ENCODE assay signal across 9 mouse cellular contexts in the genomic region with DNA sequence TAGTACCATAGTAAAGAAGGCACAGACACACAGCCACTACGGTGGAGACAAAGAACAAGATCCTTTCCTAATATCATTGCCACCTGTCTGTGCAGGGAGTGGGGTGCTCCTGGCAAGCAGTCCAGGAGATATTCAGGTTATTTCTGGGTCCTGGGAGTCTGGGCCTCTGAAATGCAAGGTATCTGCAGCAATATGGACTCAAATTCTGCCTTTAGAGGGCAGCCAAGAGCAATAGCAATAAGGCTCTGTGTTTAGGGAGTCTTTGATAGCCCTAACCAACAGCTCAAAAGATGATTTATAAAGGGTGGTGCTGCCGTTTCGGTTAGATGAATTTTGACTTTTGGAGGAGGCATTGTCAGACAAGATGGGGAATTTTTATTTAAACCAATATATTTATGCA. TPM values are rescaled to one million over a fixed set of nuclear protein-coding genes. Genes with fewer than 3 reads are reported as not detected.
DNase-seq lines count a peak whose midpoint lies in the region; ATAC-seq and TF ChIP-seq lines count a peak whose summit lies in the region.
"Had no signal": no experiment of that assay in that cellular context is flagged by ENCODE, and none has a peak within 500 bp of the region (broad histone marks: within the 10 kb centered on the region; RNA-seq: fewer than 3 reads in every experiment).

No protein-coding gene starts in this region.

- ATAC-seq in cerebellum, adult (ENCODE audit: insufficient number of reproducible peaks, low FRiP score, low TSS enrichment): 0 out of 2 replicates have a peak, but pooled peaks have one; percentile 31
- ATAC-seq in lung, postnatal 0 days: no peak
- ATAC-seq in hindbrain, embryonic 16.5 days: no peak

- no peak for TF ChIP-seq EP300 in lung, postnatal 0 days (IDR thresholded peaks at IDR 0.05)

- H3K36me3 ChIP-seq in lung, postnatal 0 days (ENCODE audit: insufficient read depth, low read length): no peaks in the 10 kb centered on the region
- H3K36me3 ChIP-seq in hindbrain, embryonic 16.5 days (ENCODE audit: control insufficient read depth, insufficient read depth, low read length): no peaks in the 10 kb centered on the region
- H3K36me3 ChIP-seq: liver, embryonic 15.5 days had no signal

- no peak overlapping the region for H3K4me3 ChIP-seq in lung, postnatal 0 days (ENCODE audit: low read depth, low read length)
- H3K4me3 ChIP-seq in hindbrain, embryonic 16.5 days (ENCODE audit: low read length): no peak overlapping the region
- H3K4me3 ChIP-seq: liver, embryonic 15.5 days had no signal

- no peak overlapping the region for H3K4me2 ChIP-seq in lung, postnatal 0 days (replicated peaks; ENCODE audit: low read depth, low read length)
- H3K4me2 ChIP-seq in hindbrain, embryonic 16.5 days (ENCODE audit: low read length): no peak overlapping the region
- H3K4me2 ChIP-seq: liver, embryonic 15.5 days had no signal

- no peak for DNase-seq in cerebellum, adult 11-12 months
- DNase-seq in layer of hippocampus, postnatal 14 days (ENCODE audit: low spot score in 2 of 2): peak; percentile 11 to 19
- DNase-seq in layer of hippocampus, postnatal 25 days (ENCODE audit: extremely low spot score in 1 of 2, low spot score in 1 of 2): no peak
- DNase-seq in Muller cell, postnatal 12 days (ENCODE audit: inconsistent ontology term): peak; percentile 12
- peak; percentile 12 for DNase-seq in heart, postnatal 4 days
- DNase-seq in lung, postnatal 0 days (ENCODE audit: low spot score): peak; percentile 51

- H3K9ac ChIP-seq in lung, postnatal 0 days (replicated peaks; ENCODE audit: low read depth): no peak overlapping the region
- no peak overlapping the region for H3K9ac ChIP-seq in hindbrain, embryonic 16.5 days (ENCODE audit: low read depth, low read length)
- H3K9ac ChIP-seq: liver, embryonic 15.5 days had no signal

- 51% methylated on average over 3 of the region's 3 CpGs for WGBS in lung, postnatal 0 days
- WGBS in hindbrain, embryonic 16.5 days: 79% methylated on average over 3 of the region's 3 CpGs

- TF ChIP-seq CTCF in lung, postnatal 0 days (IDR thresholded peaks at IDR 0.05): peak; percentile 80

- H3K4me1 ChIP-seq in lung, postnatal 0 days (ENCODE audit: insufficient read depth, low read depth, low read length): no peaks in the 10 kb centered on the region; the same call in 1 of the 2 replicates
- H3K4me1 ChIP-seq in hindbrain, embryonic 16.5 days (ENCODE audit: control insufficient read depth, insufficient read depth, low read depth, low read length): no peaks in the 10 kb centered on the region

- H3K27ac ChIP-seq in lung, postnatal 0 days (ENCODE audit: low read length): peak overlapping the region; percentile 17; the same call in 1 of the 2 replicates
- H3K27ac ChIP-seq in hindbrain, embryonic 16.5 days (ENCODE audit: low read depth, low read length): no peak overlapping the region
- H3K27ac ChIP-seq: liver, embryonic 15.5 days had no signal

- no peaks in the 10 kb centered on the region for H3K27me3 ChIP-seq in lung, postnatal 0 days (replicated peaks; ENCODE audit: insufficient read depth, low read length)
- H3K27me3 ChIP-seq in hindbrain, embryonic 16.5 days (replicated peaks; ENCODE audit: control insufficient read depth, insufficient read depth, low read length): no peaks in the 10 kb centered on the region
- H3K27me3 ChIP-seq: liver, embryonic 15.5 days had no signal

- H3K9me3 ChIP-seq in lung, postnatal 0 days (ENCODE audit: low read length): no peaks in the 10 kb centered on the region
- no peaks in the 10 kb centered on the region for H3K9me3 ChIP-seq in hindbrain, embryonic 16.5 days (ENCODE audit: control insufficient read depth, low read length)
- H3K9me3 ChIP-seq: liver, embryonic 15.5 days had no signal

RNA-seq across cellular contexts. Expression of gene Gcsam, which starts 0.9 kb away (rescaled TPM):
- not detected for total RNA-seq in layer of hippocampus, postnatal 14 days (2021)
- not detected for total RNA-seq in layer of hippocampus, postnatal 25 days (2021)
- total RNA-seq in heart, postnatal 4 days (2021): under 1 TPM in 1 of 2 experiments, not detected in 1; 0.19 TPM
- 0.10 and 0.26 TPM in 2 replicates for polyA plus RNA-seq in lung, postnatal 0 days (2015; fragmentation: Nextera tagmentation; extraction: Ambion mirVana)
- polyA plus RNA-seq in hindbrain, embryonic 16.5 days (2015; fragmentation: Nextera tagmentation; extraction: Ambion mirVana): 0.05 TPM in 1 of 2 replicates, not detected in the other

RNA-seq across cellular contexts. Expression of gene BC016579, which starts 44.6 kb away (rescaled TPM):
- total RNA-seq in layer of hippocampus, postnatal 14 days (2021): not detected
- under 1 TPM in 1 of 2 experiments, not detected in 1; 0.32 TPM for total RNA-seq in layer of hippocampus, postnatal 25 days (2021)
- not detected for total RNA-seq in heart, postnatal 4 days (2021)
- 0.30 and 0.31 TPM in 2 replicates for polyA plus RNA-seq in lung, postnatal 0 days (2015; fragmentation: Nextera tagmentation; extraction: Ambion mirVana)
- not detected in 2 replicates for polyA plus RNA-seq in hindbrain, embryonic 16.5 days (2015; fragmentation: Nextera tagmentation; extraction: Ambion mirVana)

Comparison
In these comparisons a context has a peak if more than half of its experiments do, and no peak if none do; other contexts are left out.
1. DNase-seq: peak in layer of hippocampus, postnatal 14 days (2 of 2), Muller cell, postnatal 12 days (single experiment), heart, postnatal 4 days (single experiment) and lung, postnatal 0 days (single experiment); none in cerebellum, adult 11-12 months (single experiment) and layer of hippocampus, postnatal 25 days (0 of 2).